Mouse (Mus musculus) T-cell, adult 2 months (primary cell): ENCODE results near the gene Ugt1a8.

Source experiments
- DNase-seq: peaks from one replicate; pipeline ENCODE4 v3.0.0; 2022; ENCODE audit warnings: low spot score

Ugt1a8 gene

DNA sequence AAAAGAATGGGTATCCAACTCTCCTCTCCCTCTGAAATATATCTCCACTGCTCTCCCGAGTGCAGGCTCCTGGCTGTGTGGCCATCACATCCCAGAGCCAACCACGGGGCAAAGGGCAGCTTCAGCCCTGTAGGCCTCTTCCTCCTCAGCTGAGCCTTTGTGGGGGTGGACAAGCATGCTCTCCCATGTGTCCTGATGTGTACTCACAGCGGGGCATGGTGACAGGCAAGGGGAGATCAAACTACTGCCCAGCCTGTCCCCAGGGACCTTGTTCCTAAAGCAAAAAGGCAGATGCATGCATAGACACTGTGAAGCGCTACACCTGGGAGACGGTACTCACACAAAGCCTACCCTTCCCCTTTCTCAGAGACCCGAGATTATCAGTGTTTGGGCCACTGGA is 172.5 kb downstream of the Ugt1a8 start:
- DNase-seq = no peak

DNA sequence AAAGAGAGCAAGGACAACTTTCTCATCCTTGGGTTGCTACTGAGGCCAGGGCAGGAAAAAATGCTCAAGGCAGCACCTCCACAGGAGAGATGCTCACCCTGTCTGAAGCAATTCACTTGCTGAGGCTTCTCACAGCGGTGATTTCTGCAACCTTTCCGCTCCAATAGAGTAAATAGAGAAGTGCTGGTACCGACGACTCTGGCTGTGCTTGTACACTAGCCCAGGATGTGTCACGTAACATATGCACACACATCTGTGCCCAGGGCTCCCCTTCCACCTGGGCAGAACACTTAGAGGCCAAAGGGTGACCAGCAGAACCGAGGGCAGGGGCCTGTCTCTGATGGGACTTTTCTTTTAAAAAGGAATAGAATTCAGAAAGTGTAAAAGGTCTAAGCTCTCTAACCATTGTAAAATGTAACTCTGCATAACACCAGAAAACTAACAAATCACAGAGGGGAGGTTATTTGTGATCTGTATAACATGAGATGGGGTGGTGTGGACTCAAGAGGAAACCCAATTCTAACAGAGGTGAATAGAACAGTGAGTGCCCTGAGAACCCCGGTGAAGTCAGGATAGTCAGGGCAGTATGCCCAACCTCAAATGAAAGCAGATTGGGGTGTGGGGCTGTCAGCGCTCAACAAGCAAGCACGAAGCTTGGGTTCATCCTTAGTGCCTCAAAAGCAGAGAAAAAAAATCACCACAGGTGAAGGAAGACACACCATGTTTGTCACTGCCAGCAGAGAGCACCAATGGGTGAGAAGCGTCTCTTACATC is 173.2 kb downstream of the Ugt1a8 start:
- no peak for DNase-seq

DNA sequence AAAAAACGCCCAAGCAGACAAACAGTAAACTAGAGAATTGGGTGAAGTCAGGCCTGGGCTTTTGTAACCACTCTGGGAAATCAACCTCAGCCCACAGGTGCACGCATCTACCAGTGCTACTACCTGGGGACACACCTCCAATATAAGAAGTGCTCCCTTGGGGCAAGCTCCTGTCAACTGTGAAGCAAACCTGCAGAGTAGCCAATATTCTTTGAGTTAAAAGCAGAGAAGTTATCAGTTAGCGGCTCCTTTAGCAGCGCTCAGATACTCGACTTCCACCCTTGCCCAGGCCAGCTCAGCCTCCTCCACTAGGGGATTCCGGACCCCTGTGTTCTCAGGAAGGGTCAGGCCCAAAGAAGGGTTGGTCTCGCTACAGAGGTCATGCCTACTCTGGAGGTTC is 174.1 kb downstream of the Ugt1a8 start:
- DNase-seq = no peak

DNA sequence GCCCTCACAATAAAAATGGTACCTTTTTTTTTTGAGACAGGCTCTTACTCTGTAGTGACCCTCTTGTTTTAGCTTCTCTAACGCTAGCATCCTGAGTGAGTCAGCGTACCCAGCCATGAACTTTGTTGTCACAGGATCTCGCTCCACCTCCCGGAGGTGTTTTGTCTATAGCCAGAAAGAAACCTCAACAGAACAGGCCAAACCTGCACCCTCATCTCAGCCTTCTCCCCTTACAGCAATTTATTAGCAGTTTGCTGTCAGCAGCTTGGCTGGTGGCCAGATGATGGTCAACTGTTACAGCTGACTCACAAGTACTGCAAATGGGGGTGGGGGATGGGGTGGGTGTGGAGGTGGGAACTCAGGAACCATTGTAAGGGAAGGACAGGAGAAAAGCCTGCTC is 174.6 kb downstream of the Ugt1a8 start:
- no peak for DNase-seq

DNA sequence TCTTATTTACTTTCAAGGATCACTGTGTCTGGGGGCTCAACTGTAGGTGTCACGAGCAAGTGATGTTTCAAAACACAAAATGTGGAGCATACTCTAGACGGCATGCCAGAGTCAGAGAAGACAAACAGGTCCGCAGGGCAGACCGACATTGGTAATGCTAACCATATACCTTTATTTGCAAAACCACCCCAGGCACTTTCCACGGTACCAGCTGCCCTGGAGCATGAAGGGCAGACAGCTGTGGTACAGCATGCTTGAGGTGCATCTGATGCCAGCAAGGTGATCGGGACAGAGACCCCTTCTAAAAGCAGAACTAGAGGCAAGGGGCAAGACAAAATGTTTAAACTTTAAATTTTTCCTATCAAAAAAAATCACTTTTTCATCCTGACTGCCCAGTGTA is 175.3 kb downstream of the Ugt1a8 start:
- DNase-seq = no peak

DNA sequence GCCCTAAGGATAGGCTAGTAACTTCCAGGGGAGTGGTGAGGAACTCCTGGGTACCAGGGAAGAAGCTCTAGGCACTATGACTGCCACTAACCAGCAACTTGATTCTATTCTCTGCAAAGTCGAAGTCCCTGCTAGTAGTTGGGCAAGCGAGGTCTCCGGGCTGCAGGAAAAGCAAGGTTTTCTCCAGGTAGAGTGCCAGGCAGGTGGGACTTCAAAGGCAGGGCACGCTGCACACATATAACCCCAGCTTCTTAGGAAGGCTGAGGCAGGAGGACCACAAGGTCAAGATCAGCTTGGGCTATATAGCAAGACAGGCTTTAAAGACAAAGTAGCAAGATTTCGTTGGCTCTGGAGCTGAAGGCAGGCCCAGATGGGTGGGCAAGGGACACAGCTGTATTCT is 176.2 kb downstream of the Ugt1a8 start:
- no peak for DNase-seq

DNA sequence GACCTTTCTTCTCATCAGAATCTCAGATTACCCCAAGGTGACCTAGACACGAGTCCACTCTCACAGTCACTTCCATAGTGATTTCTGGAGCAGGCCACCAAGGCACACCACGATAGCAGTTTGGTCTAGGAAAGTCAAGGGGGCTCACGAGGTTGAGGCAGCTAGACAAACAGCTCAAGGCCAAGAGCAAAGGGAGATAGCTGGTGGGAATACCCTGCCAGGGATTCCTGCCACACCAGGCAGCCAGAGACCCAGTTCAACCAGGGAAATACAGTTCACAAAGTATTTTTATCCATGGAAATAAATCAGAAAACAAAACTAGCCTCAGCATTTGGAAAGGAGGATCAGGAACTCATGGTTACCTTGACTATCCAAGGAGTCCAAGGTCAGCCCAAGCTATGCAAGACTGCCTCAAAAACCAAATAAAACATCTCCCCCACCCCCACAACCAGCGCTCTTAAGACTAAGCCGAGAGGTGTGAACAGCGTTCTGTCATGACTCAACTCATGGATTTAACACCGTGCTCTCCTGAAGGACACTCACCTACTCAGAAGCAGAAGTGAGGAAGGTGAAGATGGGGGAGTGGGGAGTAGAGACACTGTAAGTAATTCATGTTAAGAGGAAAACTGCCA is 176.7 kb downstream of the Ugt1a8 start:
- no peak for DNase-seq

DNA sequence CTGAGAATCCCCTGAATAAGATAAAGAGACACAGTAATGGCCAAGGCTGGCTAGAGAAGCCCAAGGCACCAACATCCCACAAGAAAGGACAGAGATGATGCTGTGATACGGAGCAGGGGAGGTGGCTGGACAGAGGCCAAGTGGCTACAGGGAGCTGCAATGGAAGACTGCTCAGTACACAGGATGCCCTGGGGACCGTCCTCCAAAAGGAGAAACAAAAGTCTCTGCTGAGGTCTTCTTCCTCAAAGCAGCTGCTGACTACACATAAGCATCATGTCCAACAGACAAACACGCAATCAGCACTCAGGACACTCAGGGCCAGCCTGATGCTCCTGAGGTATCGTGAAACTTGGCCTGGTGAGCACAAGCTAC is 177.2 kb downstream of the Ugt1a8 start:
- no peak for DNase-seq

DNA sequence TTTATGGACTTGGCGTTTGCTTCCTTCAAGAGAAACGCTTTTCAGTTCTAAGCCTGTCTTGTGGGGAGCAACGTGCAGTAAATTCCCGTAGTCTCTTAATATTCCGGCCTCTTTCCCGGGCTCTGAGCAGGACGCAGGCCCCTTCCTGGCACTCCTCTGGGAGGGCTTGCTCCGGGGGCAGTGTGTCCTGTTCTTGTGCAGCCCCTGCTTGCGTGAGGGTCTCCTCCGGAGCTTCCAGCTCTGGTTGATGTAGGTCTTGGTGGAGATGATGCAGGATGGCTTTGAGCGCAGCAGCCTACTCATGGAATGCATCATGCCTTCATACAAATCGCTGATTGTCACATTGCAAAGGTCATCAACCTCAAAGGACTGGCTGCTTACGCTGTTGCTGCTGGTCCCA is 178.5 kb downstream of the Ugt1a8 start:
- DNase-seq = no peak

DNA sequence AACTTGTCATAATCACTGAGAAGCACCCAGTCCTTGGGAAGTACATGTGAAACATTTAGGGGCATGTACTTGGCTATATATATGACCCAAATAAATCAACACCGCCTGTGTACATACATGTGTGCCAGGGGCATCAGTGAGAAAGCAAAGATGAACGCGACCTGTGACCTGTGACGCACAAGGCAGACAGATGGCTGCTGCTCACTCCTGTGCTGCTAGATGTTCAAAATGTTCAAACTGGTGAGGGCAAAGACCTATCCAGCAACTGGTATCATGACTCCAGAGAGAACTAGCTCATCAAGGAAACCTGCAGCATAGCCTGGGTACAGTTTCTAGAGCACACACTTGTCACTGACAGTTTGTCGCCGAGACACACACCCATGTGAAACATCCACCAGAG is 179.9 kb downstream of the Ugt1a8 start:
- DNase-seq = no peak

DNA sequence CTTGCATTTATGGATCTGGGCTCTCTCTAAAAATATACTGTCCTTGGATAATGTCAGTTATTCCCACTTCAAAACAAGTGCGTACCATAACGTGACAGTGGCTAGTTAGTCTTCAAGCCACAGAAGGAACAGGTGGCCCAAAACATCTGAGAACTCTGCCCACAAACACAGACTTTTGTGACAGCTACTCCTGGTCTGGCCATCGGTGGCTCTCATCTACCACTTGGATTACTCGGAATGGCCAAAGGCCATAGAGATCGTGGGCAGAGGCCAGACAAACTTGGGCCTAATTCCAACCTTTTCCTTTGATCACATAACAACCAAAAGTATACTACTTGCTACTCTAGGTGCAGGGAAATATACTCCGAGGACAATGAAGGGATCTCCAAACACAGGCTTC is 180.5 kb downstream of the Ugt1a8 start:
- DNase-seq = no peak
